Comparison of ENCODE assay signal across 8 mouse cellular contexts in the genomic region with DNA sequence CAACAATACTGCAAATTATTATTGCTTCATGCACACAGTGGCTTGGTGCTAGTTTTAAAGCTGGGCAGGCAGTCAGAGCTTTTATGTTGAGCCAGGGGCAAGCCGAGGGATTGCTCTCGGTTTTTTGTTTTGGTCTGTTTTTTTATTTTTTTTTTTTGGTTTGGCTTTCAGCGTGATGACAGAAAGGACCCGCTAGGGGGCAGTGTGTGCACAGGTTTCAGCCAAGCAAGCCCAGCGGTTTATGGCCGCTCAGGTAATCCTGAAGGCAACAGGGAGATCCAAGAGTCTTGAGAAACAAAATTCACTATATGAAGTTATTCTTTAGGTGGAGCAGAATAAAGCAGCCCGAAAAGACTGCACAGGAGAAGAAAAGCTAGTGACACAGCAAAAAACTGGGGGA.
DNase-seq lines count a peak whose midpoint lies in the region; ATAC-seq lines count a peak whose summit lies in the region.

No protein-coding gene starts in this region.

- intact Hi-C loops in left cerebral cortex, postnatal 4 days (cut with DNase I) = loop anchor here (5.0 kb wide), 2 partner anchors 395 to 1325 kb away; partner anchors contain the start of gene Nrp2

- WGBS in midbrain, embryonic 13.5 days = 3% methylated on average over 7 of the region's 7 CpGs
- WGBS in stomach, embryonic 15.5 days = 2% methylated on average over 7 of the region's 7 CpGs

- 0 out of 2 replicates have a peak, but pooled peaks have one; percentile 51 for ATAC-seq in midbrain, embryonic 13.5 days
- no peak for ATAC-seq in stomach, embryonic 15.5 days (ENCODE audit: insufficient read depth, low FRiP score, low read depth)

- H3K27me3 ChIP-seq in midbrain, embryonic 13.5 days = peaks cover 3% of the 10 kb centered on the region; the same call in 1 of the 2 replicates
- H3K27me3 ChIP-seq in stomach, embryonic 15.5 days (replicated peaks) = no peaks in the 10 kb centered on the region

- H3K27ac ChIP-seq in midbrain, embryonic 13.5 days = no peak overlapping the region
- H3K27ac ChIP-seq in stomach, embryonic 15.5 days = no peak overlapping the region

- H3K4me1 ChIP-seq in midbrain, embryonic 13.5 days (replicated peaks) = peaks cover 11% of the 10 kb centered on the region
- H3K4me1 ChIP-seq in stomach, embryonic 15.5 days = peaks cover 15% of the 10 kb centered on the region

- no peaks in the 10 kb centered on the region for H3K9me3 ChIP-seq in midbrain, embryonic 13.5 days
- H3K9me3 ChIP-seq in stomach, embryonic 15.5 days = no peaks in the 10 kb centered on the region

- H3K36me3 ChIP-seq in midbrain, embryonic 13.5 days = no peaks in the 10 kb centered on the region
- no peaks in the 10 kb centered on the region for H3K36me3 ChIP-seq in stomach, embryonic 15.5 days

- H3K4me2 ChIP-seq in midbrain, embryonic 13.5 days (replicated peaks) = no peak overlapping the region
- H3K4me2 ChIP-seq in stomach, embryonic 15.5 days = peak overlapping the region; percentile 38

- peak; percentile 60 for DNase-seq in layer of hippocampus, adult 11-12 months (ENCODE audit: low spot score)
- DNase-seq in layer of hippocampus, adult 9-10 months (ENCODE audit: low spot score) = no peak
- peak; percentile 87 to 90 for DNase-seq in cerebellum, postnatal 10 days
- DNase-seq in gastrocnemius, postnatal 10 days = peak; percentile 75
- peak; percentile 85 for DNase-seq in induced T-regulatory cell, adult 2 months (ENCODE audit: low read depth)
- peak; percentile 77 for DNase-seq in left cerebral cortex, postnatal 4 days

- H3K9ac ChIP-seq in midbrain, embryonic 13.5 days (replicated peaks) = no peak overlapping the region
- no peak overlapping the region for H3K9ac ChIP-seq in stomach, embryonic 15.5 days

- H3K4me3 ChIP-seq in midbrain, embryonic 13.5 days (replicated peaks) = no peak overlapping the region
- no peak overlapping the region for H3K4me3 ChIP-seq in stomach, embryonic 15.5 days (replicated peaks)
